Mouse (Mus musculus) C2C12 (cell line): Measurements from ENCODE around the gene Bsnd. TPM values are rescaled to one million over a fixed set of nuclear protein-coding genes. Genes with fewer than 3 reads are reported as not detected.

Source experiments
- H3K27me3 ChIP-seq: one replicate; pipeline ENCODE4 v1.6.1; 2011; ENCODE audit not compliant: control insufficient read depth, insufficient read depth, insufficient read length
- H3K36me3 ChIP-seq: one replicate; pipeline ENCODE4 v1.6.1; 2011; ENCODE audit not compliant: control insufficient read depth, insufficient read depth
- H3K4me3 ChIP-seq: one replicate; pipeline ENCODE4 v1.5.1; 2011; ENCODE audit warnings: mild to moderate bottlenecking, control low read depth; ENCODE audit not compliant: poor library complexity, insufficient read depth, severe bottlenecking
- H3K79me2 ChIP-seq: one replicate; pipeline ENCODE4 v1.6.1; 2011; ENCODE audit not compliant: control insufficient read depth, insufficient read depth
- H3K79me3 ChIP-seq: one replicate; pipeline ENCODE4 v1.6.1; 2011; ENCODE audit warnings: low read depth, control low read depth
- H3ac ChIP-seq: one replicate; pipeline ENCODE3; 2011; ENCODE audit warnings: low read depth; ENCODE audit not compliant: control insufficient read depth, insufficient read length
- CEBPB ChIP-seq: IDR thresholded peaks from one replicate; pipeline ENCODE4 v1.6.1; 2011; ENCODE audit warnings: low read depth, mild to moderate bottlenecking, control low read depth, moderate library complexity
- CTCF ChIP-seq: IDR thresholded peaks from one replicate; pipeline ENCODE4 v1.5.1; 2011; ENCODE audit not compliant: control insufficient read depth, insufficient read depth, insufficient read length
- FOSL1 ChIP-seq: IDR thresholded peaks from one replicate; pipeline ENCODE4 v1.8.0; 2011; ENCODE audit warnings: mild to moderate bottlenecking, low read length; ENCODE audit not compliant: poor library complexity, insufficient read depth, severe bottlenecking
- MAX ChIP-seq: IDR thresholded peaks from one replicate; pipeline ENCODE4 v1.6.1; 2011; ENCODE audit warnings: mild to moderate bottlenecking, control low read depth
- MYOD1 ChIP-seq: IDR thresholded peaks from one replicate; pipeline ENCODE4 v1.6.1; 2011; ENCODE audit warnings: low read depth; ENCODE audit not compliant: control insufficient read depth, insufficient read length
- MYOG ChIP-seq: IDR thresholded peaks from one replicate; pipeline ENCODE4 v1.6.1; 2011; ENCODE audit not compliant: control insufficient read depth, insufficient read length; ENCODE audit errors: extremely low read depth
- USF1 ChIP-seq: IDR thresholded peaks from one replicate; pipeline ENCODE4 v1.6.1; 2011; ENCODE audit warnings: low read depth, mild to moderate bottlenecking, control low read depth, moderate library complexity
- polyA plus RNA-seq: library from polyadenylated mRNA; unstranded; fragments of >200 nt; fragmentation: generic; extraction: Trizol; gene quantifications from one replicate; pipeline ENCODE4 v1.2.1, GENCODE M21; 2012; ENCODE audit warnings: missing spikeins

Gene Bsnd
- polyA plus RNA-seq, 1 experiment: not detected

DNA sequence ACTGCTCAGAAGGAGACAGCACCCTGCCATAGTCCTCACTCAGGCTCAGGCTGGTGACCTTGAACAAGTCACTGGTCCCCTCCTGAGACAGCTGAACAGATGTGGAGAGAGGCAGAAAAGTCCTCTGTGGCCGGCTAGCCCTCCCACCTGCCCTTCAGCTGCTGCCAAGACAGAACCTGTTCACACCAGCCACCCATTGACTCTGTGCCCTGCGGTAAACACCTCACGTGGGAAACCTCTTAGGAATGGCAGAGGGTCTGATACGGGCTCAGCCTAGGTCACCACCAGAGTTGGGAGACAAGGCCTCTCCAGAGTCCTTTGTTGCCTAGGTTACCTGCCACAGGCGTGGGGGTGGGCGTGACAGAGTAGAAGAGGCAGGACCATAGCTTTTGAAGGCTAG lies 4.8 kb upstream of the Bsnd start:
- H3K36me3 ChIP-seq: no peaks in the 10 kb centered on the region
- H3ac ChIP-seq: no peak overlapping the region
- TF ChIP-seq MAX (no peak), CTCF (no peak), USF1 (no peak), CEBPB (no peak), MYOG (no peak), MYOD1 (no peak), FOSL1 (no peak)
- H3K4me3 ChIP-seq: no peak overlapping the region
- peaks cover 48% of the 10 kb centered on the region for H3K27me3 ChIP-seq
- H3K79me3 ChIP-seq: no peaks in the 10 kb centered on the region
- H3K79me2 ChIP-seq: no peaks in the 10 kb centered on the region

DNA sequence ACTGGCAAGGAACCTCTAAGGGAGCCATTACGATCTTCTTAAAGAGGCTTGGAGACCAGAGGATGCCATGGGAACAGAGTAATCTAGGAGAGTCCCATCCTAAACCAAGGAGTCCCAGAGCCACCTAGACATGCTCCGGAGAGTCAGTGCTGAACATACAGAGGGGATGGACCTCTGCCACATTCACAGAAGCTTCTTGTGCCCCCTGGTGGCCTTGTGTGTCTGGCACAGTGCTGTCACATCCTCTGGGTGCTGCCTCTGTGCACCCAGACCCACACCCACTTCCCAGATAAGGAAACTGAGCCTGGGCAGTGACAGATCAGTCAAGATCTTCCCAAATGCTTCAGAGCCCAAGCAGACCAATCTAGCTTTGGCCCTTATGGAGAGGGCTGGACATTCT lies 1.6 kb upstream of the Bsnd start:
- Histone ChIP-seq H3ac (no peak overlapping the region), H3K79me2 (no peaks in the 10 kb centered on the region), H3K36me3 (no peaks in the 10 kb centered on the region), H3K4me3 (no peak overlapping the region), H3K79me3 (no peaks in the 10 kb centered on the region), H3K27me3 (peaks cover 52% of the 10 kb centered on the region)
- TF ChIP-seq CTCF: peak; percentile 22
- TF ChIP-seq MYOG: no peak

DNA sequence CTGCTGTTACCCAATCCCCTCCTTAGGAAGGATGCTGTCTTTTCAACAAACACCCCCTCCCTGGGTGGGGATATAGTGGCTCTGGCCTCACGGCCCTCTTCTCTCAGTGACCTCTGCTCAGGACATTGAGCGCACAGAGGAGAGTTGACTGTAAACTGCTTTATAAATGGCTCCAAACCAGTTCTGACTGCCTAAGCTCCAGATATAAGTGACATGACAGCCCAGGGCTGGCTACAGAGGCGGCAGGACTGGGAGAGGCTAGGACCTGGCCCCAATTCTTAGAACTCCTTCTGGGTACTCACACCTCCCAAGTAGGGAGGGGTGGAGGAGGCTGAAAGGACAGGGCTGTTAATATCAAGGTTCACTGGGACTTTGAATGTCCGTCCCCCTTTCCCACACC lies 1.5 kb downstream of the Bsnd start:
- Histone ChIP-seq H3K36me3 (no peaks in the 10 kb centered on the region), H3K27me3 (peaks cover 59% of the 10 kb centered on the region), H3K4me3 (no peak overlapping the region), H3K79me2 (no peaks in the 10 kb centered on the region), H3K79me3 (no peaks in the 10 kb centered on the region), H3ac (no peak overlapping the region)
- no peak for TF ChIP-seq MYOG
- no peak for TF ChIP-seq MAX
- TF ChIP-seq CTCF: no peak
- TF ChIP-seq CEBPB: no peak
- TF ChIP-seq FOSL1: no peak
- no peak for TF ChIP-seq USF1
- no peak for TF ChIP-seq MYOD1

DNA sequence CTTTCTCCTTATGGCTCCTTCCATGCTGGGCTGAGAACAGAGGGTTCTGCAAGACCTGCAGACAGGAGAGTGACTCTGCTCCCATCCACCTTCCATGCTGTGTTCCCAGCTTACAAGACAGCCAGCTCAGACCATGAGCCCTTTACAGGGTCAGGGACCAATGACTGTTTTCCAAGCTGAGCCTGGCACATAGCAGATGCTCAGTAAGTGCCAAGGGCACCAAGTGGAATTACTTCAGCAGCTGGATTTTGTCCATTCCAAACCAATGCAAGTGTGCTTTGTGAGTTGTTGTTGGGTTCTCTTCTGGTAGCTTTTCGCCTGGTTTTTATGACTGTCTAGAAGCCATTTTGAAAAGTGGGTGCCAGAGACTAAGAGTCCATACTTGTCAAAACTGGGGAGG lies 8.3 kb downstream of the Bsnd start:
- Histone ChIP-seq H3K79me3 (no peaks in the 10 kb centered on the region), H3K27me3 (peaks cover 87% of the 10 kb centered on the region), H3ac (no peak overlapping the region), H3K4me3 (no peak overlapping the region), H3K36me3 (no peaks in the 10 kb centered on the region), H3K79me2 (no peaks in the 10 kb centered on the region)
- TF ChIP-seq USF1: no peak
- no peak for TF ChIP-seq CEBPB
- TF ChIP-seq MYOD1: no peak
- TF ChIP-seq MAX: no peak
- TF ChIP-seq MYOG: no peak
- TF ChIP-seq FOSL1: no peak
- no peak for TF ChIP-seq CTCF

DNA sequence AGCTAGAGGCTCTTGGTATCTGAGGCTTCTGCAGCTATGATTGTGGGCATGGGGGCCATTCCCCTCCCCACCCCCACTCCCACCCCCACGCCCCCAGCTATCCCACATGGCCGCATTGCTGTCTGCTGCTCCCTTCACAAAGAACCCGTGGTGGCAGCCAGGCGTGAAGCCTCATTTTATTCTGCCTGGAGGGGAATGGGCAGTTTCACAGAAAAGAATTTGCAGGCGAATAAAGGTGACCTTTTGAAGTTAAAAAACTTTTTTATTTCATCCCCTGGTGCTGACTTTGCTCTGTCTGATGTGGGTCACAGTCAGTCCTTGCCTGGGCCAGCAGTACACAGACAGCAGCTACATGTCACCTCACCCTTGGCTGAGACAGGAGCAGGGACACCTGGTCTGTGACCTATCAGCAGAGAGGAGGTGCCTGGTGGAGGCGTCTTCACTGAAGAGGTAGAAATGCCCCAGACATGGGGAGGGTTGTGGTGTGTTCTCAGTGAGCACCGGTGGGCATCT lies 8.8 kb downstream of the Bsnd start:
- TF ChIP-seq CTCF: no peak
- TF ChIP-seq USF1: no peak
- no peak for TF ChIP-seq MAX
- no peak for TF ChIP-seq MYOG
- no peak for TF ChIP-seq CEBPB
- TF ChIP-seq FOSL1: no peak
- TF ChIP-seq MYOD1: no peak

DNA sequence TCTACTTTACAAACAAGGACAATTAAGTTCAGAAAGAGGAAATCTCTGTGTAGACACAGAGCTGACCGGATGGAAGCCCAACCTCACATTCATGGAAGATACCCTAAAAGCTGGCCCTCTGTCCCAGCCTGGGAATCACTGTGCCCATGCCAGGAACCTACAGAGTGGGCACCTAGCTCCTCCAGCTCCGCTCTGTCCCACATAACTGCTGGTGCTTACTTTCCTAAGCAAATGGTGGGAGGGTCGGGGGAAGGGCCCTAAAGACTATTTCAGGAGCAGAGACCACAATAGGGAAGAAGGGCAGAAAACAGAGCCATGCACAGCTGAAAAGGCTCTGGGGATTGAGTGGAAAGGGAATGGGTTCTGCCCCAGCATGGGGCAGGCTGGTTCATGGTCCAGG lies 11.5 kb downstream of the Bsnd start:
- no peaks in the 10 kb centered on the region for H3K79me3 ChIP-seq
- no peaks in the 10 kb centered on the region for H3K36me3 ChIP-seq
- TF ChIP-seq MAX: no peak
- TF ChIP-seq MYOD1: no peak
- TF ChIP-seq FOSL1: no peak
- TF ChIP-seq MYOG: no peak
- no peak for TF ChIP-seq CTCF
- no peak for TF ChIP-seq USF1
- no peak for TF ChIP-seq CEBPB
- H3K79me2 ChIP-seq: no peaks in the 10 kb centered on the region
- no peak overlapping the region for H3K4me3 ChIP-seq
- H3ac ChIP-seq: no peak overlapping the region
- peaks cover 82% of the 10 kb centered on the region for H3K27me3 ChIP-seq

More for the DNA sequence above, 8.8 kb downstream of the Bsnd start:
- Histone ChIP-seq H3K79me3 (no peaks in the 10 kb centered on the region), H3K27me3 (peaks cover 90% of the 10 kb centered on the region), H3K4me3 (no peak overlapping the region), H3K36me3 (no peaks in the 10 kb centered on the region), H3K79me2 (no peaks in the 10 kb centered on the region), H3ac (no peak overlapping the region)
